Mouse (Mus musculus) forebrain, embryonic 15.5 days (tissue): ENCODE data around the gene CN725425. TPM values are rescaled to one million over a fixed set of nuclear protein-coding genes. Genes with fewer than 3 reads are reported as not detected.

Experiments
- ATAC-seq: fragments of 200-750 bp; cut with Nextera tagmentation; replicated peaks from 2 replicates; pipeline ENCODE4 v1.8.0; 2017; ENCODE audit warnings: mild to moderate bottlenecking, moderate TSS enrichment, moderate library complexity
- H3K27ac ChIP-seq: fragments of 300-500 bp; sonication (generic); replicated peaks from 2 replicates; pipeline ENCODE4 v1.5.1; 2015; ENCODE audit warnings: mild to moderate bottlenecking, inconsistent platforms
- H3K27me3 ChIP-seq: fragments of 300-500 bp; sonication (generic); 2 replicates; pipeline ENCODE4 v1.6.1; 2015; ENCODE audit warnings: inconsistent platforms
- H3K36me3 ChIP-seq: fragments of 300-500 bp; sonication (generic); 2 replicates; pipeline ENCODE4 v1.6.1; 2015; ENCODE audit warnings: mild to moderate bottlenecking, inconsistent platforms
- H3K4me1 ChIP-seq: fragments of 300-500 bp; sonication (generic); 2 replicates; pipeline ENCODE4 v1.6.1; 2015; ENCODE audit warnings: inconsistent platforms
- H3K4me2 ChIP-seq: fragments of 300-500 bp; sonication (generic); replicated peaks from 2 replicates; pipeline ENCODE4 v1.6.1; 2015; ENCODE audit warnings: mild to moderate bottlenecking, inconsistent platforms
- H3K4me3 ChIP-seq: fragments of 300-500 bp; sonication (generic); 2 replicates; pipeline ENCODE4 v1.5.1; 2015; ENCODE audit warnings: mild to moderate bottlenecking, inconsistent platforms
- H3K9ac ChIP-seq: fragments of 300-500 bp; sonication (generic); replicated peaks from 2 replicates; pipeline ENCODE4 v1.6.1; 2015; ENCODE audit warnings: mild to moderate bottlenecking, inconsistent platforms
- H3K9me3 ChIP-seq: fragments of 300-500 bp; sonication (generic); 2 replicates; pipeline ENCODE4 v1.6.1; 2016; ENCODE audit warnings: inconsistent platforms
- WGBS: fragments of 180-500 bp; shearing (Covaris S2); methylation state at CpG from one replicate; pipeline ENCODE4 v1.1.7; 2015; ENCODE audit warnings: mixed read lengths; 5-methylcytosine and 5-hydroxymethylcytosine counted together
- polyA plus RNA-seq: library from polyadenylated mRNA; unstranded; fragments of >200 nt; fragmentation: Nextera tagmentation; extraction: Ambion mirVana; gene quantifications from 2 replicates; pipeline ENCODE4 v1.2.1, GENCODE M21; 2015

Gene CN725425
- polyA plus RNA-seq, 1 experiment from 2014 or later = not detected

DNA sequence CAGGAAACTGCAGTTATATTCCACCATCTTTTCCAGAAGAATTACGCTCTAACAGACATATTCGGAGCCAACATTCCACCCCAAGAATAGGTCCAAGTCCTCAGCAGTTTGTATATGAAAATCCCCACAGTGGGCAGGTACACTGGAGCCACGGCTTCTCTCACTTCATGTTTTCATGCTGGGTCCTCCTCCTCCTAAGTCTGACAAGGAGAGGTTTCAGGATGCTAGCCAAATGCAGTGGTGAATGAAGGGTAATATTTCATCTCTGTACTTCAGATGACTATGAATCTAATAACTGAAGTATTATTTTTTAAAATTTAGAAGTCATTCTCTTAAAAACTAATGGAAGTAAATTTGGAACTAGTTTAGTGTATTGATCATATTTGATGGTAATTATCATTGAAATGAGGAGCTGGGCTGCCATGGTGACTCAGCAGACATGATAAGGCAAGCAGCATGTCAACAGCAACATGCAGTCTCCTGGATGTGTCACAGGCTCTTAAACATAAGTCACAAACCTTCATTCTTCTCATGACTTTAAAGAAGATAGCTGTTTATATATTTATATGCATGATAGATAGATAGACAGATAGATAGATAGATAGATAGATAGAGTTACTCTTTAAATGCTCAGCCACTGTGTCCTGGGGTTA lies 41.5 kb downstream of the CN725425 start:
- H3K4me1 ChIP-seq = no peaks in the 10 kb centered on the region
- no peaks in the 10 kb centered on the region for H3K36me3 ChIP-seq
- WGBS = 87% methylated on average over 3 of the region's 3 CpGs
- no peaks in the 10 kb centered on the region for H3K9me3 ChIP-seq
- no peak overlapping the region for H3K27ac ChIP-seq
- no peaks in the 10 kb centered on the region for H3K27me3 ChIP-seq
- no peak for ATAC-seq
- no peak overlapping the region for H3K4me2 ChIP-seq
- H3K9ac ChIP-seq = no peak overlapping the region
- H3K4me3 ChIP-seq = no peak overlapping the region

DNA sequence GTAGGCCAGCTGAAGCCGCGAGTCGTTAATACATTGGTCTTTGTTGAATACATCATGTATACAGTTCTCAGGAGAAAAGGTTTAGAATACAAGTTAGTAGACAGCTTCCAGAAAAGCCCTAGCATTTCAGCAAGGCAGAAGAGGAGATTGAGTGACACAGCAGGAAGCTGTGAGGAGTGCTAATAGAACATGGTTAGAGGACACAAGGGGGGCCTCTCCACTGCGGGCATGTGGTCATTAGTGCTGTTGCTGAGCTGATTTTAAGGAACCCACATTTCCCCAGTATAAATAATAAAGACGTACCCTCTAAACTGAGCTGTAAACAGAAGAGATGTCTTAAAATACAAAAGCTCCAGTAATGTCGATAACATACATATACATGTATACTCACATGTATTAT lies 51.5 kb downstream of the CN725425 start:
- Histone ChIP-seq H3K36me3 (no peaks in the 10 kb centered on the region), H3K27ac (no peak overlapping the region), H3K9ac (no peak overlapping the region), H3K4me3 (no peak overlapping the region), H3K4me1 (no peaks in the 10 kb centered on the region), H3K9me3 (no peaks in the 10 kb centered on the region), H3K4me2 (no peak overlapping the region), H3K27me3 (no peaks in the 10 kb centered on the region)
- 30% methylated on average over 6 of the region's 6 CpGs for WGBS
- ATAC-seq = no peak

DNA sequence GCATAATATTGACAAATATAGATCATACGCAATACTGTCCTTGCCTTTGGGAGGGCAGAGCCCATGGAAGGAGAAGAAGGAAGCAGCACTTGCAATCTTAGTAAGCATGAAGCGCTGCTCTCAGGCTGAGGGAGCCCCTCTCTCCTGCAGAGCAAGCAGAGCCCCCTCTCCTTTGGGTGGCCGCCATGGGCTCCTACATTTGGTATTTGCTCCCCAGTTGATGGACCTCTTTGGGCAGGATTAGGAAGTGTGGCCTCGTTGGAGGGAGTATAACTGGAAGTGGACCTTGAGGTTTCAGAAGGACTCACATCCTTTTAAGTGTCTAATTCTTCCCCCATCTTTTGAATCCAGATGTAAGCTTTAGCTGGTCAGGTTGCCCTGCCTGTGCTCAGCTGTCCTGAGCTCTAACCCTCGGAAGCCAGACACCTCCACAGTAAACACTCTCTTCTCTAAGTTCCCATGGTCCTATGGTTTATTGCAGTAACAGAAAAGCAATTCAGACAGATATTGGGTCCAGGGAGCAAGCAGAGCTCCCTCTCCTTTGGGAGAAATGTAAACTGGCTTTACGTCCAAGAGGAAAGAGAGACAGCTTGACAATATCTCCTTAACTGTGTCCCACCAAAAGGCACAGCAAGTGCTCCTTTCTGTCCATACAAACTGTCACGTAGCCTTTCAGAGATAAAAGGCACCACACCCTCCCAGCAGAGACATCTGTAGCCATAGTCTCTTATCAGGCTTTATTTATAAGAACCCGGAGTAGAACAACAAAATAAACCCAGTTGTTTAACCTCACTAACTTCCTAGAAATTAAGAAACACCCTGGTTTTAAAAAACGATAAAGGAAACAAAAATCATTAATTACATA lies 52.5 kb downstream of the CN725425 start:
- no peaks in the 10 kb centered on the region for H3K4me1 ChIP-seq
- no peak overlapping the region for H3K27ac ChIP-seq
- 78% methylated on average over 9 of the region's 9 CpGs for WGBS
- no peaks in the 10 kb centered on the region for H3K9me3 ChIP-seq
- no peaks in the 10 kb centered on the region for H3K27me3 ChIP-seq
- no peaks in the 10 kb centered on the region for H3K36me3 ChIP-seq
- H3K9ac ChIP-seq = no peak overlapping the region
- H3K4me2 ChIP-seq = no peak overlapping the region
- no peak for ATAC-seq
- no peak overlapping the region for H3K4me3 ChIP-seq

DNA sequence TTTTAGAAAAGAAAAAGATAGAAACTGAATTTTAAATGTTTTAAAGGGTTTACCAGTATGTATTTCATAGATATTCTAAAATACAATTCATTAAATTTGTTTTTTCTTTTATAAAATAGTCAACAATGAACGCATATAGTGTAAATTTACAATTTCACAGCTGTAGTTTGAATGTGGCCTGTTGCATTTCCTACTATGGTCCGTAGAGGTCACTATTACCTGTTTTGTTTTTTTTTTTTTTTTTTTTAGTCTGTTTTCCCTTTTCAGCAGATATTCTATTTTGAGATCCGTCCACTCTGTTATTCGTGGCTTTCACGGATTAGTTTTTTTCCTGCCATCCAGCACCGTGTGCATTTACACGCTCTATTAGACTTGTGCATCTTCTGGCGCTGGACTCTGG lies 53.7 kb downstream of the CN725425 start:
- Histone ChIP-seq H3K9ac (no peak overlapping the region), H3K4me2 (no peak overlapping the region), H3K4me3 (no peak overlapping the region), H3K27ac (no peak overlapping the region), H3K4me1 (no peaks in the 10 kb centered on the region), H3K9me3 (no peaks in the 10 kb centered on the region), H3K36me3 (no peaks in the 10 kb centered on the region), H3K27me3 (no peaks in the 10 kb centered on the region)
- no peak for ATAC-seq
- 55% methylated on average over 8 of the region's 8 CpGs for WGBS

DNA sequence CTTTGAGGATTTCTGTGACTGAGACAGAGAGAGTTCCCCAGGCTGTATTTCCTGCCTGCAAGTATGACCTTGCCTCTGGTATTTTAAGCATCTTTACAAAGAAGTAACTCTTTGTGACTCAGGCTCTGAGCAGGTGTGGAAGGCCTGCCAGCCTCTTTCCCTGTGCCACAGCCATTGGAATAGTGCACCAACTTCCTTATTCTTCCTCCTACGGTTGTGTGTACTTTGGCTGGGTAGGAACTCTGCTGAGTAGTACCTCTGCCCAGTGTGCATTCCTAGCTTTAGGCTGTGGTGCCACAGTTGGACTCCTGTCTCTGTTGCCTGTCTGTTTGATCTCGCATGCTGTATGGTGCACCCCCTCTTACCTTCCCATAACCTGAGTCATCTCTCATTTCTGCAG lies 56.0 kb downstream of the CN725425 start:
- Histone ChIP-seq H3K27ac (no peak overlapping the region), H3K4me2 (no peak overlapping the region), H3K9ac (no peak overlapping the region), H3K4me3 (no peak overlapping the region), H3K9me3 (no peaks in the 10 kb centered on the region), H3K4me1 (no peaks in the 10 kb centered on the region), H3K36me3 (no peaks in the 10 kb centered on the region), H3K27me3 (no peaks in the 10 kb centered on the region)
- no peak for ATAC-seq
- 92% methylated on average over 2 of the region's 2 CpGs for WGBS

DNA sequence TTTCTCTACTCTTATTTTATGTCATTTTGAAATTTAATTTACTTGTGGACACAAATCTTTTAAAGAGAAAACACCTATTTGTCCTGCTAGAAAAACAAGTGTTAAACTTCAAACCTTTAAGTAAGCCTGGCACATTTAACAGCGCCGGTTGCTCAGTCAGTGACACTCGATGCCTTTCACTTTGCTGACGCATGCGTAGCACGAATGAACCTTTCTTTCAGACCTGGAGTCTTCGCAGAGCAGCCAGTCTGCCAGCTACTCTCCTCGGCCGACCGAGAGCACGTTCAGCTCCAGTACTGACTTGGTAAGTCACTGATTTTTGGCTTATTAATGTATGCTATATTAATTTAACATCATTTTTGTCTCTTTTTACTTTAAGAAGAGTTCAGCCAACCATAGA lies 57.8 kb downstream of the CN725425 start:
- H3K4me2 ChIP-seq = no peak overlapping the region
- H3K4me3 ChIP-seq = no peak overlapping the region
- no peak overlapping the region for H3K9ac ChIP-seq
- H3K4me1 ChIP-seq = no peaks in the 10 kb centered on the region
- no peaks in the 10 kb centered on the region for H3K9me3 ChIP-seq
- H3K27ac ChIP-seq = no peak overlapping the region
- H3K36me3 ChIP-seq = no peaks in the 10 kb centered on the region
- ATAC-seq = no peak
- 62% methylated on average over 11 of the region's 11 CpGs for WGBS
- no peaks in the 10 kb centered on the region for H3K27me3 ChIP-seq

DNA sequence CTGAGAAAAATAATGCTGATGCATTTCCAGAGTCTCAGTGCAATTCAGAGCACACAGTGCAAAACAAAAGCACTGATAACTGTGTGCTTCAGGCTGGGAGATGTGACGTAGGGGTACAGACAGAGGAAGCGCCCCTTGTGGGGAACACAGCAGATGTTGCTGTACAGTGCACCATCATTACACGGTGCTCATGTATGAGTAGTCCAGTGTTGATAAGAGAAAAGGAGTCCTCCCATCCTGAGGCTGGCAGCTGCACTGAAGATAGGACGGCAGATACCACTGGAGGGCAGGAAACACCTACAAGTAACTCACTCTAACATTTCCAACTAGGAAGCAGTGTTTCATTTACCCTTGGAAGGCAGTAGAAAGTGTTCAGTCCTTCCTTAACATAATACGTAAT lies 61.3 kb downstream of the CN725425 start:
- 0 out of 2 replicates have a peak, but pooled peaks have one; percentile 26 for ATAC-seq
- H3K27ac ChIP-seq = no peak overlapping the region

DNA sequence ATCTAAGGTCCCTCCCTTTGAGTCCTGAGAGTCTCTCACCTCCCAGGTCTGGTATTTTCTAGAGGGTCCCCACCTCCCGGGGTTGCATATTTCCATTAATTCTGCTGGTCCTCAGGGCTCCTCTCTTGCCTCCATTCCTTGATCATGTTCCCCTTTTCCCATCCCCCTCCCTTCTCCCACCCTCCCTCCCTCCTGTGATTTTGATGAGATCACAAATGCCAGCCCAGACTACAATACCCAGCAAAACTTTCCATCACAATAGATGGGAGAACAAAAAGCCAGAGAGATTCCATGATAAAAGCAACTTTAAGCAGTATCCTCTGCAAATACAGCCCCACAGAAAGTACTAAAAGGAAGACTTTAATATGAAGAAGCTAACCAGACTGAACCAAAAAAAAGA lies 64.6 kb downstream of the CN725425 start:
- 90% methylated on average over 1 of the region's 1 CpGs for WGBS
- no peak for ATAC-seq
- no peak overlapping the region for H3K27ac ChIP-seq
- H3K9ac ChIP-seq = no peak overlapping the region
- no peaks in the 10 kb centered on the region for H3K36me3 ChIP-seq
- H3K4me2 ChIP-seq = no peak overlapping the region
- no peaks in the 10 kb centered on the region for H3K27me3 ChIP-seq
- H3K4me1 ChIP-seq = no peaks in the 10 kb centered on the region
- H3K4me3 ChIP-seq = no peak overlapping the region
- H3K9me3 ChIP-seq = no peaks in the 10 kb centered on the region

More for the DNA sequence above, 61.3 kb downstream of the CN725425 start:
- Histone ChIP-seq H3K4me2 (no peak overlapping the region), H3K4me1 (no peaks in the 10 kb centered on the region), H3K4me3 (no peak overlapping the region), H3K9me3 (no peaks in the 10 kb centered on the region), H3K27me3 (no peaks in the 10 kb centered on the region), H3K36me3 (no peaks in the 10 kb centered on the region), H3K9ac (no peak overlapping the region)
- 70% methylated on average over 5 of the region's 5 CpGs for WGBS

DNA sequence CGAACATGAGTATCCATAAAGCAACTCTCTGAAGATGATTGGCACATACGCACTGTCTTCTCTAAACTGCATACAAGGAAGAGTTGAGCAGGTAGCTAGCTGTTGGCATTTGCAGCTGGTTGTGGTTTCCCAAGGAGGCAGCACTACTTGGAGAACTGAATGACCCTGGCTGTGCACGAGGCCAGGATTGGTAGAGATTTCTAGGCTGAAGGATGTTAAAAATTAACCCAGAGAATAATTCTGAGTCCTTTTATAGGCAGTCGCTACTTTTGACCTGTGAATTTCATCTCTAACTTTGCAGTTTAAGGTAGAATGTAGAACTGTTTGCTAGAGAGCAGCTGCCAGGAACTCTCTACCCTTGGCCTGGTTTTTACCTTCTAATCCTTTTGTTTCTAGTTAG lies 69.2 kb downstream of the CN725425 start:
- Histone ChIP-seq H3K27me3 (no peaks in the 10 kb centered on the region), H3K9me3 (no peaks in the 10 kb centered on the region), H3K9ac (no peak overlapping the region), H3K27ac (no peak overlapping the region), H3K4me1 (no peaks in the 10 kb centered on the region), H3K4me3 (no peak overlapping the region), H3K4me2 (no peak overlapping the region), H3K36me3 (no peaks in the 10 kb centered on the region)
- ATAC-seq = no peak
- WGBS = 93% methylated on average over 4 of the region's 4 CpGs

DNA sequence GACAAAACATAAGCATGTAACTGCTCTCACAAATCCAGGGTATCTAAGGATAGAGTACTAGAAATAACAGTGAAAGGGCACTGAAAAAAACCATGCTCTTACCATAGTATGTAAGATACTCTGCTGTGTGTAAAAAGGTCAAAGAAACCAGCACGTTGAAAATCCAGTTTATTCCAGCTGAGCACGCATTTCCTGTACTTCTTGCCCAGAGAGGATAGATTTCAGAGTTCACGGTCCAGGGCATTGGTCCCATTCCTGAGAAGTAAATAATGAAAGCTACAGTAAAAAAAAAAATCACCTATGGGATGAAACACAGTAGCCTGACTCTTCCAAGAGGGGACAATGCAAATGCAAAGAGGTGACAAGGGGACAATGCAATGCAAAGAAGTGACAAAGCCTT lies 76.7 kb downstream of the CN725425 start:
- ATAC-seq = no peak
- Histone ChIP-seq H3K4me3 (no peak overlapping the region), H3K27me3 (no peaks in the 10 kb centered on the region), H3K36me3 (no peaks in the 10 kb centered on the region), H3K4me1 (no peaks in the 10 kb centered on the region), H3K27ac (no peak overlapping the region), H3K4me2 (no peak overlapping the region), H3K9me3 (no peaks in the 10 kb centered on the region), H3K9ac (no peak overlapping the region)
- 82% methylated on average over 3 of the region's 3 CpGs for WGBS

DNA sequence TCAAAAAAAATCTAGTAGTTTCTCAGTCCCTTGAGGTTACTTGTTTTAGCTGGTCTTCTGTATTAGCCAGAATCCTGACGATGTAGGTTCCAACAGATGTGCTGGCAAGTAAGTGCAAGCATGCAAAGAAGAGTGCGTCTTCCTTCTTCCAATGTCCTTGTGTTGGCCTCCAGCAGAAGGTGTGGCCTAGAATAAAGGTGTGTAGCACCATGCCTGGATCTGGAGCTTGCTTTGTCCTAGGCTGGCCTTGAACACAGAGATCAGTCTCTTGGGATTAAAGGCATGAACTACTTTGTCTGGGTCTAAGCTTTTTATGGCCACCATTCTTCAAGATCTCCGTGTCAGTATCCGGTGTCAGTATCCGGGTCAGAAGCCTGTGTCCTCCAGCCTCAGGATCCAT lies 80.3 kb downstream of the CN725425 start:
- no peak overlapping the region for H3K4me2 ChIP-seq
- no peak overlapping the region for H3K4me3 ChIP-seq
- ATAC-seq = no peak
- no peaks in the 10 kb centered on the region for H3K27me3 ChIP-seq
- H3K36me3 ChIP-seq = no peaks in the 10 kb centered on the region
- H3K27ac ChIP-seq = no peak overlapping the region
- H3K9me3 ChIP-seq = no peaks in the 10 kb centered on the region
- WGBS = 97% methylated on average over 5 of the region's 5 CpGs
- H3K9ac ChIP-seq = no peak overlapping the region
- H3K4me1 ChIP-seq = no peaks in the 10 kb centered on the region

DNA sequence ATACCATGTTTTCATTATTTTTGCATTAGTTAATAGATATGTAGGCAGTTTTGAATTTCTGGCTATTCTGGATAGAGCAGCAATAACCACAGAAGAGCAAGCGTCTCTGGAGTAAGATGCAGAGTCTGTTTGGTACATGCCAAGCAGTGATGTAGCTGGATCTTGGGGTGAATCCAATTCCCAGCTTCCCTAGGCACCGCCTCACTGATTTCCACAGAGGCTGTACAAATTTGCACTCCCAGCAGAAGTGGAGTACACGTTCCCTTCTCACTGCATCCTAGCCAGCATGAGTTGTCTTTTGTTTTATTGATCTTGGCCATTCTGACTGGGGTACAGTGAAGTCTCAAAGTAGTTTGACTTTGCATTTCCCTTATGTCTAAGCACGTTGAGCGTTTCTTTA lies 82.2 kb downstream of the CN725425 start:
- WGBS = 82% methylated on average over 5 of the region's 5 CpGs

More for the DNA sequence above, 82.2 kb downstream of the CN725425 start:
- no peak overlapping the region for H3K27ac ChIP-seq
- no peaks in the 10 kb centered on the region for H3K9me3 ChIP-seq
- H3K4me3 ChIP-seq = no peak overlapping the region
- no peak overlapping the region for H3K4me2 ChIP-seq
- no peak overlapping the region for H3K9ac ChIP-seq
- no peaks in the 10 kb centered on the region for H3K36me3 ChIP-seq
- no peak for ATAC-seq
- H3K4me1 ChIP-seq = no peaks in the 10 kb centered on the region
- H3K27me3 ChIP-seq = no peaks in the 10 kb centered on the region
